Mouse (Mus musculus) urinary bladder, postnatal 10 days (tissue): ENCODE data around the gene Dock2.

Source experiments
- DNase-seq: peaks from one replicate; pipeline ENCODE4 v3.0.0; 2022; ENCODE audit warnings: low spot score

Dock2 gene

DNA sequence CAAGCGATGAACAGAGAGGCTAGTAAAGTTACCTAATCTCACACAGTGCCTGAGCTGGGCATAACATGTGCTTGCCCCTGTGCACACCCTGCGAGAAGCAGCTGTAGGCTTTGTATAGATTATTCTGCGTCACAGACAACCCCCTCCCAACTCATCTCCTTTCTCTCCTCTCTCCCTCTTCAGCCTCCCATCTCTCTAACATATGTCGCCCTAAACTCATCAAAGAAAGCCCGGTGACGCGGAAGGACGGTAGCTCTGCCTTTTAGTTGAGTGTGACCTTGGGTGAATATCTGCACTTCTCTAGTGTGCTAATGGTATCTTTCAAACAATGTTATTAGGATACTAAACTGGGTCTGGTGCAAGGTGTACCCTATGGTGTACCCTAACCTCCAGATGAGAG lies 13.7 kb downstream of the Dock2 start:
- DNase-seq = no peak

DNA sequence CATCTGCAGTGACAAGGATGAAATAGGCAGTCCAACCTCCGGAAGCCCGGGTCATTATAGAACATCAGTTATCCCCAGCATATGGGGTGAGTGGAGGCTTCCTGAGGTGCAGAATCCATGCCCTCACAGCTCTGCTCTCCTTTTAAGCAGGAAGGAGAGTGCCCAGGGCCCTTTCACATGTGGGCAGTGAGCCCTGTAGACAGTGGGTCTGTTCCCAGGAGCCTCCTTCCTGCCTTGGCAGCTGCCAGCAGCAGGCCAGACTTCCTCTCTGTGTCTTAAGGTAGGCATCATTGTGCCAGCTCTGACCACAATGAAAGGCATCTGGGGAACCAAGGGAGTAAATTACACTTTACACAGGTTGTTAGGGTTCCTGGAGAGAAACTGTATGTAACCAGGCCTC lies 14.3 kb downstream of the Dock2 start:
- DNase-seq = no peak

DNA sequence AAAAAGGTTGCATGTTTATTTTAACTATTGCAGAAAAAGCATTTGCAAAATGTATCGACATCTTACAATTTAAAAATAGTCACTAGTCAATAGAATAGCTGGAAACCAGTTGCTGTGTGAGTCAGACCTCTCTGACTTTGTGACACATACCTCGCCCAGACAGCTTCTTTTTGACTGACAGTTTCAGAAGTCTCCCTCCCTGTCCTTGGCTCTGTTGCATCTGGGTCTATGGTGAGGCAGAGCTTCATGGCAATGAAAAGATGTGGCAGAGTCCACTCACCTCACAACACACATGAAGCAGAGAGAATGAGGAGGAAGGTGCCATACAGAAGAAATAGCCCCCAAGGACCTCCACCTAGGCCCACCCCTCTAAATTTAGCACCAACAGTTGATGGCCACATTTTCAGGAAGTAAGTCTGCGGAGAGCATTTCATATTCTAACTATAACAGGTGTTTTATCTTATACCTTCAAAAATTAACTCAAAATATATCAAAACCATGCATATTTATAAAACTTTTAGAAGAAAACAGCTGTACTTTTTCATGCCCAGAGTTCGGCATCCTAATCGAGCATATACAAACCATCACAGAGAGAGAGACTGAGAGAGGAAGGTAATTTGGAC lies 19.8 kb downstream of the Dock2 start:
- no peak for DNase-seq

DNA sequence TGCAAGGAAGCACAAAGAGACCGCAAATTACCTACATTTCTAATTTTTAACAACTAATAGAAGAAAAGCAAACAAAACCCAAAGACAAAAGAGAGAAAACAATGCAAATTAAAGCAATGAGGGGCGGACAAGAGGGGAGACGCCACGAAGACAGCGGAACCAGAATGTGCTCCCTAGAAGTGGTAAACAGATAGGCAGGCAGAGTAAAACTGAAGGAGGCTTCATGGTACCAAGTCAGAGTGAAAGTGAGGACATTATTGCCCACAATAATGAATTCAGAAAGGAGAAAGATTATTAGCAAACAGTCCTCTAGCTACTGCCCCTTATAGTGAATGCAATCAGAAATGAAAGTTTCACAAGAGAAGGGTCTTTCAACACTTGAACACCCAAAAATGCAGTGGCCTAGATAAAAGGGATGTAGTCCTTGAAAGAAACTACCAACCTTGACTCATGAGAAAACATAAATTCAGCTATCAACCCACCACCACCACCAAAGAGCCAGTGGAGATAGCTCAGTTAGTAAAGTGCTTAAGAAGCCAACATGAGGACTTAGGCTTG lies 21.0 kb downstream of the Dock2 start:
- no peak for DNase-seq

DNA sequence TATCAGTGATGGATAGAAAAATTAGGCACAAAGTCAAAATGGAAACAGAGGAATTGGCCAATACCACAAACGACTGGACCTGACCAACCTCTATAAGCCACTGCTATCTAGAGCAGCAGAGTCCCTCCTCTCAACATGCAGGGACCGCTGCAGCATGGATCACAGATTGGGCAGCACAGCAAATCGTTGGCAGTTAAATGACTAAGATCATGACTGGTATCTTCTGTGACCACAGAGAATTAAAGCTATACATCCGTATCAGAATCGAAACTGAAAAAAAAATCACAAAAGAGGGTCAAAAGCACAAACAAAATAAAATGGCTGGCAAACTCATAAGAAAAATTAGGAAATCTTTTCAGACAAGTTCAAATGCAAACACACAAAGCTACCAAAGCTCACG lies 21.6 kb downstream of the Dock2 start:
- DNase-seq = no peak

DNA sequence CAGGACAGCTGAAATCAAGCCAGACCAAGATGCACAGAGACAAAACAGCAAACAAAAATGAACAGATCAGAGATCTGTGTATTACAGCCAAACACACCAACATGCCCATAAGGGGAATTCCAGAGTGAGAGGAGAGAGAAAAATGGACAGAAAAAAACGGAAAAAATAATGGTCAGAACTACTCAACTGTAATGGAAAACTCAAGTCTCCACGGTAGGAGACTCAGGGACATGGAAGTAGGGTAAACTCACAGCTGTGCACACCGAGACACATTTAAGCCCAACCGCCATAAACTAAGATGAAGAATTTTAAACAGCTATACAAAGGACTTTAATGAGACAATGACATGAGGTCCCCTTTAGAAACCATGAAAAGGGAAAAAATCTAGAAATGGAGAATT lies 24.1 kb downstream of the Dock2 start:
- no peak for DNase-seq

DNA sequence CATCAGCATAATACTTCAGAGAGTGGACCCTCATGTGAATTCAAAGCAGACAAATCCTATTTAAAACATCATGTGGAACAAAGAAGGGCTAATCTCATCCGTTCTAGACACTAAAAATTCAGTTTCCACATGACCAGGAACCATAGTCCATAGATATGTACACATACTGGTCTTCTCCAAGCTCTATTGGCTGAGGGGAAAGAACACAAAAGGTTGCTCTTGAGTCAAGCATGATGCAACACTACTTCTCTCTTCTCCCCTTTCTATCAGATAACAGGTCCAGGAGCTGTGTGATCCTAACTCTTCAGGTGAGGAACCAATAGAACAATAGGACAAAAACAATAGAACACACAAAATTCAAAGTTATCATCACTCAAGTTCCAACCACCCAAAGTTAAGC lies 42.6 kb downstream of the Dock2 start:
- DNase-seq = no peak

DNA sequence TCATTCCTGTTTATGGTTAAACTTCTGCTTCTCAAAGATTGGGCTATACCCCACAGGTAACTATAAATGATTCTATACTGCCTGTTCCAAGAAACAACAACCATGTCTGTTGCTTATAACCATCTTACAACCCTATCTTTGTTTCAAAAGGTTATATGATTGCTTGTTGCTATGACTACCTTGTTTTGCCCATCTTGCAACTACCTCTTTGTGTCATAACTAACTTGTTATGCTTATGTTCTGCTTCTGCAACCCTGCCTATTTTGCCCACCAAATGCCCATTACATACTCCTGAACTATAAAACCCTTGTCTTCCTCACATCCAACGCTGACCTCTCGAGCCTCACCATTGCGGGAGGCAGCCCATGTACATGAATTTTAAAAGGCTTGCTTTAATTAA lies 43.9 kb downstream of the Dock2 start:
- no peak for DNase-seq

DNA sequence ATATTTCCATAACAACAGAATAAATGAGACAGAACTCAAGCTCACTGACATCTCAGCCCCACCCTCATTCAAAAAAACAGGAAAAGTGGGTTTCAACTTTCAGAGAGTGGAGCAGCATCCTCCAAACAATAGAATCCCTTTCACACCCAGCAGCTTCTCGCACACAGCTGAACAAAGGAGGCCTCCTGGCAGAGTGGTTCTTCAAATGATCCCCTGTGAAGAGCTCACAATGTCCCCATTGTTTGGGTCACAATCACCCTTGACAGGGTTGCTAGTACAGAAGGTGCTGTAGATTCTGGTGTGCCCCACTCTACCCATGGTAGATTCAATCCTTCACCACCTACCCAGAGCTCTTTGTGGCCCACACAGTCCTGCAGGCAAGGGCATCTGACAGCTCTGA lies 44.7 kb downstream of the Dock2 start:
- no peak for DNase-seq

DNA sequence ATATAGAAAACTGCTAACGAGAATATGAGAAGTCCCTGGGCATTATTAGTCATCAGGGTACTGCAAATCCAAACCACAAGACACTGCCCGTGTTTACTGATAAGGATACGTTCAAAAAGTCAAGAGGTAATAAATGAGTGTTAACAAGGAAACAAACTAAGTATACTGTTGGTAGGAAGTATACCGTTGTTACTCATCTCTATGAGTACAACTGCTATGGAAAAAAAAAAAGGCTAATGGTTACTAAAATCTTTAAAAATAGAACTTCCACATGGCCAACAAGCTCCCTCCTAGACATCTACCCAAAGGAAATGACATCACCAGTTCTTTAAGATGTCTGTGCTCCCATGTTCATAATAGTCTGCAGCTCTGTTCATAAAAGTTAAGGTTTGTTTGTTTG lies 46.5 kb downstream of the Dock2 start:
- DNase-seq = no peak

DNA sequence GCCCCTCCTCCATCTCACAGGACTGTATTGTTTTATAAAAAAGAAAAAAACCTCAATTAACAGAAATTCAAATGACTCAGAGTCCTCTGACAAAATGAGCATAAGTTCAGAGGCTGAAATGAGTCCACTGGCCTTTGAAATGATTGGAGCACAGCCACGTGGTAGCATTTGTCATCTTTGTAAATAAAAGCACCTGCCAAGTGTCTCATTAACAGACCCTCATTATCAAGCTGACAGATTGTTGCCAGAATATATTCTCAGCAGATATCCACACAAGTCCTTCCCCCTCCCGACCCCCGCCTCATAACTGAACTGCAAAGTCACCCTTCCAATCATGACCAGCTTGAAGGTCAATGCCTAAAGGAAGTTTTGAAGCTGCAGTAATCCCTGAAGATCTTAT lies 49.7 kb downstream of the Dock2 start:
- DNase-seq = no peak

DNA sequence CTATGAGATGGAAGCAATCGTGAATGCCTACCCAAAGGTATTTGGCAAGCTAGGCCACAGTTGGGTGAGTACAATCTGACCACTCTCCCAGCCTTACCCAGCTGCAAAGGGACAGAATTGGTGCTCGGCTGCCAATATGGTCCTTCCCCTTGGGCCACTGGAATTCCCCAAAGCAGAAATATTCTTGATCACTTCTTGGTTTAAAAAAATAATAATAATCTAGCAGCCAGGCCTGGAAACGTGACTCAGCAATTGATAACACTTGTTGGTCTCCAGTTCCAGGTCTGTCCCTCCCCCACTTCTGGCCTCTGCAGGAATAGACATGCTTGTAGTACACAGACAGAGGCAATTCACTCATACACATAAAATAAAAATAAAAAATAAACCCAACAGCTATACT lies 56.2 kb downstream of the Dock2 start:
- DNase-seq = no peak

DNA sequence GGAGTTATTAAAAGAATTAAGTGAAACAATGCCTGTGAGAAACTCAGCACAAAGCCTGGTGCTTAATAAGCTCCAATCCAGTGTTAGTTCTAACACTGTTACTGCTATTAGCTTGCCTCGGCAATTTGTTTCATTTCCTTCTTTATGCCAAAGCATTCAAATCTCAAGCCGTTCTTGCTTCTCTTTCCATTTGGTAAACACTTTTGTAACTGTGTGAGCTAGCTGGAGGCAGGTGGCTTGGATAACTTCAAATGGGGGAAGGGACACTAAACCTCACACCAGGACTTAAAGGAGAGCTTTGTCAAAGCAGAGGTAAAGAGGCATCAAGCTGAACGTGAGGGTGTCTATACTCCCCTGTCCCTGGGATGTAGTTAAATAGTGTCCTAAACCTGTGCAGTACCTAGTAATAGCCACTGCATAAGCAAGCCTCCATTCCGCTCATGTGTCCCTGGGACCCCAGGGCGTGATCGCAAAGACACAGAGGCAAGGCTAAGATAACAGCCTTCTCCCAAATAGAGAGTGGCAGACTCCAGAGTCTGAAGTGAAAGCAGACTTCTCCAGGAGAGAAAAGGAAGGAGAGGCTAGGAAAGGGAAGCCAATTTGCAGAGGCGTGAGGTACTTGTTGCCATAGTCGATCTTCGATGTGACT lies 56.9 kb downstream of the Dock2 start:
- DNase-seq = no peak

DNA sequence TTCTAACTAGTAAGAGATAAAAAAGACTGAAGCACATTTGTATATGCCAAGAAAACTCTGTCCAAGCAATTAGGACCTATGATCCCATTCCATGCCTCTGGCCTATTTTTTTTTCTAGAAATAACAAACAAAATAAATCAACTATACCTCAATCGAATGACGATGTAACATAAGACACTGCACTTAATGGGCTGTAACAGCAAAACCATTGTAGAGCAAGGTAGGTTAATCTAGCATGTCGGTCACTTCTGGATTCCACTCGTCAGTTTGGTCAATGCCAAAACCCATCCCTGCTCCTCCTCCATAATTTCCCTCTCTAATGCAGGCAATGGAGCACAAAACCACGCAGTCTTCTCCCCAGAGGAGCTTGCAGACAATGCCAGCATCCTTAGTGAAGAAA lies 70.3 kb downstream of the Dock2 start:
- DNase-seq = no peak

DNA sequence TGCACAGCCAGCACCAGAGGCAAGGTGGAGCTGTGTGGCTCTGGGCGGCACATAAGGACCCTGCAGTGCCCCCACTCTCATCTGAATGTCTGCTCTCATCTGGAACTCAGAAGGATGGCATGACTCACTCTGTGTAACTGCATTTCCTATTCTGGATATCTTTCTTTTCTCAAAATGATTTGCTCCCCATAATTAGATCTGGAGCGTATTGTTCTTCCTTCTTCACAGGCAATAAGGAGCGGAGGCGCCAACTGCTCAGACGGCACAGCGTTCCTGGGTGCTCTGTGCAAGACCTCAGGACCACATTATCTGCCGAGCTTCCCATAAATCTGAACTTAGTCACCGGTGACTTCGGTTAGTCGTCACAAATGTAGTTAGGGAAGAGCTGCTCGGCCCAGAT lies 75.4 kb downstream of the Dock2 start:
- DNase-seq = no peak

DNA sequence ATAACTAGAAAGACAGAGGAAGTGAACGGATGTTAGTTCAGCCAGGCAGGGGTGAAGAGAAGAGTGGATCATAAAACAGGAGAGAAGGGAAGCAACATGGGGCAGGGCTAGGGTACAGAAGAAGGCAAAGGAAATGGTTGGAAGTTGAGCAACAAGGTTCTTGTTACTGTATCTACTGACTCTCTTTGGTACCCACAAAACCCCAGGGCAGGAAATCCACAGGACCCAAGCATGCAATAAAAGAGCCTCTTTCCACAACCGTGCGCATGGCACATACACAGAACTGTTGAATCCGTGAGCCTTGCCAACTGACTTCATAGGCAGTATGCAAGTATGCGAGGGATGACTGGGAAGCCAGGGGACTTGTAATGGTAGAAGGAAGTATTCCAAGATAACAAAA lies 76.3 kb downstream of the Dock2 start:
- DNase-seq = no peak

DNA sequence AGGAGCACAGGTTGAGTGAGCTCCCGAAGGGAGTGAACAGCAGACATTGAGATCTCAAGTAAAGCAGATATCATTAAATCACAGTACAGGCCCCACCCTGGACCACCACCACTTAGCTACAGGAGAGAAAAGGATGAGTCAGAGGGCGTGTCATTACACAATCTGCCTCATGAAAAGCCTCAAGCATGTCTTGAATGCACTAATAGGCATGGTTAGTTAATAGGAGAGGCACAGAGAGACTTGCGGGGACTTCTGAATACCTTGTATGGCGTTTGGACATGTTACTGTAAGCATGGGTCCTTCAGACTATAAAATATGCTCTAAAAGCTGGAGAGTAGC lies 78.6 kb downstream of the Dock2 start:
- no peak for DNase-seq

DNA sequence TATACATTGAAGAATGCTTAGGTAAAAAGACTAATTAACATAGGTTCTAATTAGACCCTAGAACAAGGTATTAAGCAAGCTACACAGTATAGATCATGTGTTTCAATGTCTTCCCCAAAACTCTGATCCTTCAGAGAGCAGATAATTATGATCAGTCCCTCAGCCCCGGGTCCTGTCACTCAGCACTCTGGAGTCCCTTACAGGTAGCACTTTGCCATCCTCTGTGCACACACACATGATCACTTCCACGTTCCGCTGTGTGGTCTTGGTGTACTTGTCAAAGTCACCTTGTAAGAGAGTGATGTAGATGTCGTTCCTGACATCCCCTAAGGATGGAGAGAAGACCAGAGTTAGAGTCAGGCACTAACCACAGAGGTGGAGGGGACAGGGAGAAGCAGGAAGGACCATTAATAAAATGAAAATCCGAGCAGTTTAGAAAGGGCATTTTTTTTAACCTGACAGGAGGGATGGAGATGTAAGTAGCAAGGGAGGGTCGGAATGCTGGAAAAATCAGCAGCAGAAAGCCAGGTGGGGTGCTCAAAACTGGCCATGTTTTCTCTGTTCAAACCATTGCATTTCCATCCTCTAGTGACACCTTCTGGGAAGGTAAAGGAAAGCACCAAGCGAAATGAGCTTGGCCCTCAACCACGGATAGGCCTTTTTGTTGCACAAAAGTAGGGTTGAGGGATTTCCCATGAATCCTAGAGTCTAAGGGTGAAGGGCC lies 79.1 kb downstream of the Dock2 start:
- no peak for DNase-seq

DNA sequence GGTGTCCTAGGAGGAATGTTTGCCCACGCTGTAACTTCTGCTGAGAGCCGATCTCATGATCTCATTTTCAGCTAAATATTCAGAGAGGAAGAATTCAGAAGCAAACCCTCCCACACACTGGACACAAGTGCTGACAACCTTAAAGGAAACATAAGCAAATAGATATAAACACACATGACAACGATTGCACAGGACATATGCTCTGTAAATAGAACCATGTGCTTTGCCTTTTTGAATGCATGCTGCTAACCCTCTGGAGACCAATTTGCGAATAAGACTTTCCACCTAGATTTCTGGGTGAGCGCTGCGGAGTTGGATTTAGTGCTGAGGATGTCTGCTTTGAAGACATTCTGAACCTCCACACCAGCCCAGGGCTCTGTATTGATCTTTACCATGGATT lies 79.8 kb downstream of the Dock2 start:
- no peak for DNase-seq

DNA sequence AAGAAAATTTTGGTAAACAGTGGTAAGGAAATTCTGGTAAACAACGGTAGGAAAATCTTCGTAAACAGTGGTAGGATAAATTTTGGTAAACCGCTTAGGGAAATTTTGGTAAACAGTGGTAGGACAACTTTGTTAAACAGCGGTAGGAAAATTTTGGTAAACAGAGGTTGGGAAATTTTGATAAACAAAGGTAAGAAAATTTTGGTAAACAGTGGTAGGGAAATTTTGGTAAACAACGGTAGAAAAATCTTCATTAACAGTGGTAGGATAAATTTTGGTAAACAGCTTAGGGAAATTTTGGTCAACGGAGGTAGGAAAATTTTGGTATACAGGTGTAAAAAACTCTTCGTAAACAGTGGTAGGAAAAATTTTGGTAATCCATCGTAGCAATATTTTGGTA lies 101.9 kb downstream of the Dock2 start:
- no peak for DNase-seq

DNA sequence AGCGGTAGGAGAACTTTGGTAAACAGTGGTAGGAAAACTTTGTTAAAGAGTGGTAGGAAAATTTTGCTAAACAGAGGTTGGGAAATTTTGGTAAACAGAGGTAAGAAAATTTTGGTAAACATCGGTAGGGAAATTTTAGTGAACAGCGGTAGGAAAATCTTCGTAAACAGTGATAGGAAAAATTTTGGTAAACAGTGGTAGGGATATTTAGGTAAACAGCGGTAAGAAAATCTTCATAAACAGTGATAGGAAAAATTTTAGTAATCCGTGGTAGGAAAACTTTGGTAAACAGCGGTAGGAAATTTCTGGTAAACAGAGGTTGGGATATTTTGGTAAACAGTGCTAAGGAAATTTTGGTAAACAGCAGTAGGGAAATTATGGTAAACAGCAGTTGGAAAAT lies 239.1 kb downstream of the Dock2 start:
- DNase-seq = no peak

DNA sequence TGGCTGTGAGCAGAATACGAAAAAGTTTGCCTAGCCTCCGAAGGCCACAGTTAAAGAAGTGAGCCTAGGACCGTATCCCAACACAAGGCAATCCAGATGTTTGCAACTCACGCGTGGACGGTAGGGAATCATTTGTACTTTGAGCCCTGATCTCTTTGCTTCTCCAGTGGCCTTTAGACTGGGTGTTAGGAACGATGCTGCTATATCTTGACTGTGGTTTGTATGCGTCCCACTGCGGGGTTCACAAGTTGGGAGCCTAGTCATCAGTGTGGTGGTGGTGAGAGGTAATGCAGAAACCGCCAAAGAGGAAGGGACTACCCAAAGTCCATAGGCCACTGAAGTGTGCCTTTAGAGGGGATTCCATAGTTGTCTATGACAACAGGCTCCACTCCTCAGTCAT lies 251.6 kb downstream of the Dock2 start:
- DNase-seq = no peak

DNA sequence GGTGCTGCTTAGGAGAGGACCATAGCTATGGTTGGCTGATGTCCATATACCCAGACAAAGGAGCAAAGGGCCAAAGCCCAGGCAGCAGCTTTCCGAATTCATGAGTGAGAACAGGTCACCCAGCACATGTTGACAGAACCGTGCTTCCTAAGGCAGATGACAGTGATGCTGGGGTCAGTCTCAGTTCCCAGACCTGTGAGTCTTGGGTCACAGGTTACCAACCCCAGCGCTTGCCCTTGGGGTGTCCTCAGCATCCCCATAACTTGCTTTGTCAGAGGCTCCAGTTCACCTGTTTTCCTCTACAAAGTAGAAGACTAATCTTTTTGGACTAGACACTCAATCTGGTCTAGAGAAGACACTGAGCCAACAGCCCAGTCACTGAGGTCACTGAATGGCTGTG lies 252.7 kb downstream of the Dock2 start:
- no peak for DNase-seq

DNA sequence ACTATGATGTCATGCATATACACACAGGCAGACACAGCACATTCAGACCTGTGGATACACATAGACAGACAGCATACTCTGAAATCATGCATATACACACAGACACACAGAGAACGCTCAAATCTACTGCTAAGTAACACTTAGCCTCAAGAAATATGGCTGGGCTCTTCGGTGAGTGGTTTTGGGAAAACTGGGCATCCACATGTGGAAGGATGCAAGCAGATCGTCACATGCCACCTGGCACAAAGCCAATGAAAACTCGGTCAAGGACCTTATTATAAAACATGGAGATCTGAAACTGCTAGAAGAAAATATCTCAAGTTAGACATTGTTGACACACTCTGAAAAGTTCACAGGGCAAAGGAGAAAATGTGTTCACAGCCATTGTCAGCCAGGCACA lies 255.7 kb downstream of the Dock2 start:
- DNase-seq = no peak
